11 mouse cellular contexts compared by ENCODE assay signal in genomic region chrX:130502680-130503464, GRCm38 (mm10).
DNase-seq lines count a peak whose midpoint lies in the region; ATAC-seq and TF ChIP-seq lines count a peak whose summit lies in the region.
"Had no signal": no experiment of that assay in that cellular context is flagged by ENCODE, and none has a peak within 500 bp of the region (broad histone marks: within the 10 kb centered on the region; RNA-seq: fewer than 3 reads in every experiment).

No protein-coding gene starts in this region.

- peak overlapping the region; percentile 32; the same call in 1 of the 2 replicates for H3K27ac ChIP-seq in midbrain, postnatal 0 days (ENCODE audit: low read depth, low read length)
- H3K27ac ChIP-seq in liver, postnatal 0 days (ENCODE audit: low read depth), result no peak overlapping the region
- H3K27ac ChIP-seq: embryonic facial prominence, embryonic 12.5 days; kidney, embryonic 15.5 days; liver, embryonic 14.5 days had no signal

- H3K36me3 ChIP-seq in midbrain, postnatal 0 days (ENCODE audit: insufficient read depth, low read length), result no peaks in the 10 kb centered on the region
- no peaks in the 10 kb centered on the region for H3K36me3 ChIP-seq in liver, postnatal 0 days (replicated peaks; ENCODE audit: insufficient read depth, low read length)
- H3K36me3 ChIP-seq: embryonic facial prominence, embryonic 12.5 days; kidney, embryonic 15.5 days had no signal

- H3K4me2 ChIP-seq in midbrain, postnatal 0 days (ENCODE audit: low read depth, low read length, poor library complexity, severe bottlenecking), result peak overlapping the region; percentile 20; the same call in 1 of the 2 replicates
- H3K4me2 ChIP-seq in liver, postnatal 0 days (ENCODE audit: low read depth, low read length), result no peak overlapping the region
- H3K4me2 ChIP-seq: embryonic facial prominence, embryonic 12.5 days; kidney, embryonic 15.5 days had no signal

- no peak overlapping the region for H3K4me3 ChIP-seq in midbrain, postnatal 0 days (ENCODE audit: low read depth, low read length)
- no peak overlapping the region for H3K4me3 ChIP-seq in liver, postnatal 0 days (ENCODE audit: low read depth, low read length)
- H3K4me3 ChIP-seq: embryonic facial prominence, embryonic 12.5 days; kidney, embryonic 15.5 days had no signal

- no peaks in the 10 kb centered on the region for H3K27me3 ChIP-seq in midbrain, postnatal 0 days (ENCODE audit: insufficient read depth, low read length)
- H3K27me3 ChIP-seq in liver, postnatal 0 days (ENCODE audit: insufficient read depth, low read length), result no peaks in the 10 kb centered on the region
- H3K27me3 ChIP-seq: embryonic facial prominence, embryonic 12.5 days had no signal

- no peaks in the 10 kb centered on the region for H3K4me1 ChIP-seq in midbrain, postnatal 0 days (ENCODE audit: insufficient read depth, low read length)
- no peaks in the 10 kb centered on the region for H3K4me1 ChIP-seq in liver, postnatal 0 days (ENCODE audit: insufficient read depth)
- H3K4me1 ChIP-seq: embryonic facial prominence, embryonic 12.5 days; kidney, embryonic 15.5 days had no signal

- no peak for TF ChIP-seq EP300 in liver, postnatal 0 days (IDR thresholded peaks at IDR 0.05; ENCODE audit: low read depth)

- peak; percentile 9 for DNase-seq in cerebellum, adult 11-12 months
- peak; percentile 11 to 29 for DNase-seq in cerebellum, postnatal 25 days
- peak; percentile 17 to 51 for DNase-seq in layer of hippocampus, adult 18-20 months (ENCODE audit: low spot score in 2 of 2)
- peak; percentile 30 for DNase-seq in midbrain, postnatal 0 days (ENCODE audit: low spot score)
- DNase-seq in liver, postnatal 0 days, result no peak
- DNase-seq in adrenal gland, postnatal 10 days, result no peak
- DNase-seq in lung, postnatal 14 days, result no peak
- DNase-seq: gastrocnemius, postnatal 10 days had no signal

- no peak overlapping the region for H3K9ac ChIP-seq in midbrain, postnatal 0 days (replicated peaks; ENCODE audit: low read length, poor library complexity, severe bottlenecking)
- no peak overlapping the region for H3K9ac ChIP-seq in liver, postnatal 0 days (replicated peaks)
- H3K9ac ChIP-seq: embryonic facial prominence, embryonic 12.5 days; kidney, embryonic 15.5 days; liver, embryonic 14.5 days had no signal

- no peak for TF ChIP-seq CTCF in midbrain, postnatal 0 days (IDR thresholded peaks at IDR 0.05)
- no peak for TF ChIP-seq CTCF in liver, postnatal 0 days (IDR thresholded peaks at IDR 0.05; ENCODE audit: low read depth)

- no peaks in the 10 kb centered on the region for H3K9me3 ChIP-seq in midbrain, postnatal 0 days (ENCODE audit: low read length)
- H3K9me3 ChIP-seq in liver, postnatal 0 days (ENCODE audit: low read length), result no peaks in the 10 kb centered on the region
- H3K9me3 ChIP-seq: embryonic facial prominence, embryonic 12.5 days; kidney, embryonic 15.5 days had no signal

- ATAC-seq in midbrain, postnatal 0 days (ENCODE audit: low FRiP score), result no peak
- no peak for ATAC-seq in liver, postnatal 0 days

- WGBS in midbrain, postnatal 0 days, result 43% methylated on average over 12 of the region's 12 CpGs
- 74% methylated on average over 12 of the region's 12 CpGs for WGBS in liver, postnatal 0 days (ENCODE audit: insufficient replicate concordance)

Comparison
In these comparisons a context has a peak if more than half of its experiments do, and no peak if none do; other contexts are left out.
1. DNase-seq: peak in cerebellum, adult 11-12 months (single experiment), cerebellum, postnatal 25 days (2 of 2), layer of hippocampus, adult 18-20 months (2 of 2) and midbrain, postnatal 0 days (single experiment); none in liver, postnatal 0 days (single experiment), adrenal gland, postnatal 10 days (single experiment) and lung, postnatal 14 days (single experiment).